Mouse (Mus musculus): ENCODE results near the gene Tmem259. TPM values are rescaled to one million over a fixed set of nuclear protein-coding genes. Genes with fewer than 3 reads are reported as not detected.

Tmem259 gene
- polyA plus RNA-seq, 1 experiment from 2014 or later: 24.7 TPM

DNA sequence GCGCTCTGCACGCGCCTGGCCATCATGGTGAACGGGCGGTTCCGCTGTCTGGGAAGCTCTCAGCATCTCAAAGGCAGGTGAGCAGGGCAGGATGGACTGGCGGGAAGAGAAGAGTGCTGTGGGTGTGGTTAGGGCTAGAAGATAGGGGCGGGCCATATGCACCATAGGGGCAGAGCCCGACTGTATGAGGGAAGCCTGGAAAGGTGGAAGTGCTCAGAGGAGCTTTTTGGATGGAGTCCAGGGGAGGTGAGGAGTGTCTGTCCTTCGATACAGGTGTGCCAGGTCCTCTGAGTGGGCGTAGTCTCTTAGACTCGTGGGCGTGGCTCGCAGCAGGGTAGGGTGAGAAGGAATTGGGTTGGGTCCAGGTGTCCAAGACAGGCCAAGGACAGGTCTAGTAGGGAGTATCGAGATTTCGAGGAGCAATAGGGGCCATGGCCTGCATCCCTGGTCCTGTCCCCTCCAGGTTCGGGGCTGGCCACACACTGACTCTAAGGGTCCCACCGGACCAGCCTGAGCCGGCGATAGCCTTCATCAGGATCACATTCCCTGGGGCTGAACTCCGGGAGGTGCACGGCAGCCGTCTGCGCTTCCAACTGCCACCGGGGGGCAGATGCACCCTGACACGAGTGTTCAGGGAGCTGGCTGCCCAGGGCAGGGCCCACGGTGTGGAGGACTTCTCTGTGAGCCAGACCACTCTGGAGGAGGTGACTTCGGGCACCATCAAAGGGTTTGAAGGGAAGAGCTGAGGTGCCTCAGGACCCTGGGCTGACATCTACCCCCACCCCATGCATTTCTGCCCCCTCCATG, 30.6 kb upstream of the Tmem259 start:
- 25% methylated on average over 28 of the region's 28 CpGs for WGBS
- H3K27me3 ChIP-seq (replicated peaks): peaks cover 68% of the 10 kb centered on the region
- peaks cover 28% of the 10 kb centered on the region for H3K36me3 ChIP-seq

DNA sequence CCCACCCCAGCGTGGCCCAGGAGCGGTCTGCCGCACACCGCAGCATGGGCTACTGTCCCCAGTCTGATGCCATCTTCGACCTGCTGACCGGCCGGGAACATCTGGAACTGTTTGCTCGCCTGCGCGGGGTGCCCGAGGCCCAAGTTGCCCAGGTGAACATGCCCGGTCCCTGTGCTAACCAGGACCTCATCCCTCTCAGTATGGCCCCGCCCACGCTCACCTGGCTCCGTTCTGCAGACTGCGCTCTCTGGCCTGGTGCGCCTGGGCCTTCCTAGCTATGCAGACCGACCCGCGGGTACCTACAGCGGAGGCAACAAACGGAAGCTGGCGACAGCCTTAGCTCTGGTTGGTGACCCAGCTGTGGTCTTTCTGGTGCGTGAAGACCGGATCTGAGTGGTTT, 29.5 kb upstream of the Tmem259 start:
- no peak overlapping the region for H3K9ac ChIP-seq (replicated peaks)
- ATAC-seq (ENCODE audit: low FRiP score): no peak
- peaks cover 39% of the 10 kb centered on the region for H3K36me3 ChIP-seq
- WGBS: 36% methylated on average over 25 of the region's 25 CpGs
- H3K4me1 ChIP-seq: no peaks in the 10 kb centered on the region
- peaks cover 57% of the 10 kb centered on the region for H3K27me3 ChIP-seq (replicated peaks)
- H3K4me2 ChIP-seq: no peak overlapping the region
- H3K27ac ChIP-seq (replicated peaks): no peak overlapping the region
- H3K4me3 ChIP-seq (replicated peaks): no peak overlapping the region
- peaks cover 16% of the 10 kb centered on the region for H3K9me3 ChIP-seq (replicated peaks)

More for the DNA sequence above, 30.6 kb upstream of the Tmem259 start:
- no peak overlapping the region for H3K4me2 ChIP-seq
- H3K4me1 ChIP-seq: no peaks in the 10 kb centered on the region
- H3K9me3 ChIP-seq (replicated peaks): peaks cover 16% of the 10 kb centered on the region
- no peak for ATAC-seq (ENCODE audit: low FRiP score)
- no peak overlapping the region for H3K9ac ChIP-seq (replicated peaks)
- H3K27ac ChIP-seq (replicated peaks): no peak overlapping the region
- H3K4me3 ChIP-seq (replicated peaks): no peak overlapping the region

DNA sequence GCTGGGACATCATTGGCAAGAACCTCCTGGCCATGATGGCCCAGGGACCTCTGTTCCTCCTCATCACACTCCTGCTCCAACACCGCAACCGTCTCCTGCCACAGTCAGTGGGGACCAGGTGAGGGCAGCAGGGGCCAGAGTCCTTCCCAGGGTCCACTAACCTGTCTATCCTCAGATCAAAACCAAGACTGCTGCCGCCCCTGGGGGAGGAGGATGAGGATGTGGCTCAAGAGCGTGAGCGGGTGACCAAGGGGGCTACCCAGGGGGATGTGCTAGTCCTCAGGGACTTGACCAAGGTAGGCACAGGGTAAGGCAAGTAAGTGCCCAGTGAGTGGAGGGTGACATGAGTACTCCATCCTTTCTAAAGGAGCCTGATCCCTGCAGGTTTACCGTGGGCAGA, 27.6 kb upstream of the Tmem259 start:
- H3K36me3 ChIP-seq: peaks cover 43% of the 10 kb centered on the region
- no peaks in the 10 kb centered on the region for H3K4me1 ChIP-seq
- no peak overlapping the region for H3K4me2 ChIP-seq

DNA sequence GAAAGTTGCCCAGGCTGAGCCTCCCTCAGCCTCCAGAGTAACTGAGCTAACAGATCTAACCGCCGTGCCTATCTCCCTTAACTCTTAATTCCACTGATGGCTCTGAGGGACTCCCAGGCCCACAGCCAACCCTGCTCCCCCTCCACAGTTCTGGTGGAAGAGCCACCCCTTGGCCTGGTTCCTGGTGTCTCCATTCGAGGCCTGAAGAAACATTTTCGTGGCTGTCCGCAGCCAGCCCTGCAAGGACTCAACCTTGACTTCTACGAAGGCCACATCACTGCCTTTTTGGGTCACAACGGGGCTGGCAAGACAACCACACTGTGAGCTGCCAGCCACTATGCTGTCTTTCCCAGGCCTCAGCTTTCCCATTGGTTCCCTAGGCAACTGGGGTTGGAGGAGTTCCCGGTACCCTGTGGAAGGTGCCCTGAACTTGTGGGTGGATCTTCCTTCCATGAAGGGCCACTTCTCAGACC, 20.1 kb upstream of the Tmem259 start:
- no peak overlapping the region for H3K9ac ChIP-seq (replicated peaks)
- WGBS: 85% methylated on average over 8 of the region's 8 CpGs
- no peak overlapping the region for H3K27ac ChIP-seq (replicated peaks)
- no peak for ATAC-seq (ENCODE audit: low FRiP score)
- no peak overlapping the region for H3K4me3 ChIP-seq (replicated peaks)
- peaks cover 11% of the 10 kb centered on the region for H3K36me3 ChIP-seq
- no peaks in the 10 kb centered on the region for H3K9me3 ChIP-seq (replicated peaks)
- H3K4me1 ChIP-seq: peaks cover 7% of the 10 kb centered on the region
- H3K27me3 ChIP-seq (replicated peaks): peaks cover 22% of the 10 kb centered on the region; the same call in 1 of the 2 replicates
- H3K4me2 ChIP-seq: no peak overlapping the region

More for the DNA sequence above, 27.6 kb upstream of the Tmem259 start:
- Histone ChIP-seq H3K4me3 (replicated peaks) (no peak overlapping the region), H3K9ac (replicated peaks) (no peak overlapping the region), H3K27me3 (replicated peaks) (peaks cover 50% of the 10 kb centered on the region), H3K27ac (replicated peaks) (no peak overlapping the region), H3K9me3 (replicated peaks) (peaks cover 16% of the 10 kb centered on the region)
- ATAC-seq (ENCODE audit: low FRiP score): no peak
- WGBS: 90% methylated on average over 6 of the region's 6 CpGs

DNA sequence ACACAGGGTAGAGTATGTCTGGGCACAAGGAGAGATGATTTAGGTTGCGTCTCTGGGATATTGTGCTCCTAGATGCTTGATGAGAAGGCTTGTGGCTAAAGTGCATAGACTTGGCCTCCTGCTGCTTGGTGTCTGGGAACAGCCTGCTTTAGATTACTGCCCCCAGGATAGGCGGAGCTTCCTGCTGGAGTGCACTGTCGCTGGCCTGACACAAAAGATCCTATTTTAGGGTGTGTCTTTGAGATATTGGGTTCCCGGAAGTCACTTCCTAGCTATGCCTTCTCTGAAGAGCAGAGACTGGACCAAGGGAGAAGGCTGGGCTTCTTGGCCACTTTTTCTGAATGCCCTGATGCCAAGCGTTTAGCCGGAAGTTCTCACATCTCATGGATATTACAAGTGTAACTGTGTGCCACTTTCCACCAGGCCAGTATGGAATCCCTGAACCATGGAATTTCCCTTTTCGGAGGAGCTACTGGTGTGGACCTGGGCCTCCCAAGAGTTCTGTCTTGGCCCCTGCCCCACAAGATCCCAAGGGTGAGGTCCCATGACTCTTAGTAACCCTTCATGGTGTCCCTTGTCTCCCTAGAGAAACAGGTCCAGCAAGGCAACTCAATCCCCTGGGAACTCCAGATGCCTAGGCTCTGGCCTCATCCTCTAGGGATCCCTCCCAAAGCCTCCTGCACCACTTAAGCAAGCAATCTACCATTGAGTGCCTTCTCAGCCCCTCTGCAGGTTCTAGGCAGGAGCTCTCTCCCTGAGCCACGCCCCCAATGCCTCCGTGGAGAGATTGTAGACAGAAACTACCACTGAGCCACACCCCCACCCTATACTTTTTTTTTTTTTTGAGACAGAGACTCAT, 19.5 kb upstream of the Tmem259 start:
- H3K27ac ChIP-seq (replicated peaks): no peak overlapping the region
- H3K4me1 ChIP-seq: peaks cover 7% of the 10 kb centered on the region
- H3K4me3 ChIP-seq (replicated peaks): no peak overlapping the region
- no peak overlapping the region for H3K9ac ChIP-seq (replicated peaks)
- H3K36me3 ChIP-seq: peaks cover 4% of the 10 kb centered on the region
- no peaks in the 10 kb centered on the region for H3K9me3 ChIP-seq (replicated peaks)
- no peak for ATAC-seq (ENCODE audit: low FRiP score)
- 53% methylated on average over 9 of the region's 9 CpGs for WGBS
- peaks cover 22% of the 10 kb centered on the region; the same call in 1 of the 2 replicates for H3K27me3 ChIP-seq (replicated peaks)
- H3K4me2 ChIP-seq: no peak overlapping the region

DNA sequence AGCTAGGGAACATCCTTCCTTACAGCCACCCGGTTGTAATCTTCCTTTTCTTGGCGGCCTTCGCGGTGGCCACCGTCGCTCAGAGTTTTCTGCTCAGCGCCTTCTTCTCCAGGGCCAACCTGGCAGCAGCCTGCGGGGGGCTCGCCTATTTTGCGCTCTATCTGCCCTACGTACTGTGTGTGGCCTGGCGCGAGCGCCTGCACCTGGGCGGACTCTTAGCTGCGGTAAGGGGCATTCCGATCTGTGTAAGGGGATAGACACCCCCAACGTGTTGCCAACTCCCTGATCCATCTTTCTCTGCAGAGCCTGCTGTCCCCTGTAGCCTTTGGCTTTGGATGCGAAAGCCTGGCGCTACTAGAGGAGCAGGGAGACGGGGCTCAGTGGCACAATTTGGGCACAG, 18.7 kb upstream of the Tmem259 start:
- H3K27me3 ChIP-seq (replicated peaks): peaks cover 22% of the 10 kb centered on the region; the same call in 1 of the 2 replicates
- H3K9me3 ChIP-seq (replicated peaks): no peaks in the 10 kb centered on the region
- no peak overlapping the region for H3K9ac ChIP-seq (replicated peaks)
- H3K27ac ChIP-seq (replicated peaks): no peak overlapping the region
- peaks cover 14% of the 10 kb centered on the region for H3K4me1 ChIP-seq
- no peak overlapping the region for H3K4me2 ChIP-seq
- H3K4me3 ChIP-seq (replicated peaks): no peak overlapping the region
- WGBS: 35% methylated on average over 21 of the region's 21 CpGs
- no peak for ATAC-seq (ENCODE audit: low FRiP score)
- no peaks in the 10 kb centered on the region for H3K36me3 ChIP-seq

DNA sequence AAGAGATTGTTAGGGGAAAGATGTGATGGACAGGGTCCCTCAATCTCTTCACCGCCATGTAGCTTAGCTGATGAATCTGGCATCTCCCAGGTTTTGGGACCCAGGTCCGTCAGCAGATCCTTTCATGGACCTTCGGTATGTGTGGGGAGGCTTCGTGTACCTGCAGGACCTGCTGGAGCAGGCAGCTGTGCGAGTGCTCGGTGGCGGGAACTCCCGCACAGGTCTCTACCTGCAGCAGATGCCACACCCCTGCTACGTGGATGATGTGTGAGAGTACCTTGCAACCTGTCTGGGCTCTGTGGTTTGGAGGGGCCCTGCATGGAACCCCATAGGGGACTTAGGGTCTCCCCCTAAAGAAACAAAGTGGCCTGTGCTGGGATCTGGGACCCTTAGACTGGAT, 17.8 kb upstream of the Tmem259 start:
- Histone ChIP-seq H3K27ac (replicated peaks) (no peak overlapping the region), H3K4me1 (peaks cover 23% of the 10 kb centered on the region), H3K4me2 (no peak overlapping the region), H3K27me3 (replicated peaks) (peaks cover 22% of the 10 kb centered on the region; the same call in 1 of the 2 replicates), H3K9me3 (replicated peaks) (no peaks in the 10 kb centered on the region), H3K4me3 (replicated peaks) (no peak overlapping the region), H3K36me3 (no peaks in the 10 kb centered on the region), H3K9ac (replicated peaks) (no peak overlapping the region)
- WGBS: 78% methylated on average over 9 of the region's 9 CpGs
- no peak for ATAC-seq (ENCODE audit: low FRiP score)

DNA sequence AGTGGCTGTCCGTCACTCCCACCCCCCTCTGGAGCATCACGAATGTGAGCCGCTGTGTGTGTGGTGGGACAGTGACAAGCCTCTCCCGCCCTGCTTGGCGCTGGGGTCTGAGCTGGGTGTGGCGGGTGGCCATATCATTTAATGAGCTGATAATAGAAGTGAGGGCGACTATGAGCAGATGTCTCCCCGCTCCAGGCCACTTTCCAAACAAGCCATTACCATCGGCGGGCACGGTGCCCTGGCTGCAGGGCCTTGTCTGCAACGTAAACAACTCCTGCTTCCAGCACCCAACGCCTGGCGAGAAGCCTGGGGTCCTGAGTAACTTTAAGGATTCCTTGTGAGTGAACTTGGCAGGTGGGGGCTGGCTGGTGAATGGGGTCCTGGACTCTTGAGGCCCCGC, 13.7 kb upstream of the Tmem259 start:
- no peaks in the 10 kb centered on the region for H3K36me3 ChIP-seq
- H3K4me1 ChIP-seq: peaks cover 23% of the 10 kb centered on the region
- H3K27me3 ChIP-seq (replicated peaks): peaks cover 15% of the 10 kb centered on the region; the same call in 1 of the 2 replicates
- ATAC-seq (ENCODE audit: low FRiP score): peak; percentile 23
- no peaks in the 10 kb centered on the region for H3K9me3 ChIP-seq (replicated peaks)
- 6% methylated on average over 15 of the region's 15 CpGs for WGBS
- H3K4me2 ChIP-seq: peak overlapping the region; percentile 83
- peak overlapping the region; percentile 56 for H3K9ac ChIP-seq (replicated peaks)
- peak overlapping the region; percentile 76 for H3K27ac ChIP-seq (replicated peaks)
- H3K4me3 ChIP-seq (replicated peaks): peak overlapping the region; percentile 53

DNA sequence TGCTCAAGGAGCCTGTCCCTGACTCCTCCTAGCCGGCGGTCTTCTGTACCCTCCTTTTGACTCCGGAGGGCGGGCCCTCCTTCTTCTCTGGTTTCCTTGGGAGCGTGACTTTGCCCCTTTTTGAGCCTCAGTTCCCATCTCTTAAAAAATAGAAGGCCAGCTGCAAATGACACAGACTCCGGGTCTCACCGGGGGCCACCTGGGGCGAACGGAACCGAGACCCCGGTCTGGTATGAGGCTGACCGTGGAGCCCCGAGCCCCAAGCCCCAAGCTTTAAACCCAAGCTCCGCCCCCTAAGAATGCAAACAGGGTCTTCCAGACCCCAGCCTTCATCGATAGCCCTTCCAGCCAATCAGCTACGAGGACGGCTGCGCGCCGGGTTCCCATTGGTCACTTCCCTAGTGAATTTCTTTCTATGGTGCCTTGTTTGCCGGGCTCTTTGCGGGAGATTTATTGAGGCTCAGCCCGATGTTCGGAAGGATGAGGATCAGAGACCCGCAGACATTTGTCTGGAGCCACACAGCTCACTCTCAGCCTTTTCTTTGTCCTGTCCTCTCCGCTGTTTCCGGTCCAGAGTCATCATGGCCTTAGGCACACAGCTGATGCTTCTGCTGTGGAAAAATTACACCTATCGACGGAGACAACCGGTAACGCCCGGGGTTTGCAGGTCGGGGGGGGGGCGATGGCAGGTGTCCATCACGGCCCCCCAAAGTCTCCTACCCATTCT, 13.1 kb upstream of the Tmem259 start:
- Histone ChIP-seq H3K36me3 (no peaks in the 10 kb centered on the region), H3K4me3 (replicated peaks) (peak overlapping the region; percentile 53), H3K4me1 (peaks cover 23% of the 10 kb centered on the region), H3K9me3 (replicated peaks) (no peaks in the 10 kb centered on the region), H3K27ac (replicated peaks) (peak overlapping the region; percentile 76), H3K9ac (replicated peaks) (peak overlapping the region; percentile 56), H3K4me2 (peak overlapping the region; percentile 83), H3K27me3 (replicated peaks) (0 out of 2 replicates have a peak, but pooled peaks cover 11% of the 10 kb centered on the region)
- under 1% methylated on average over 35 of the region's 35 CpGs for WGBS
- peak; percentile 79 for ATAC-seq (ENCODE audit: low FRiP score)

DNA sequence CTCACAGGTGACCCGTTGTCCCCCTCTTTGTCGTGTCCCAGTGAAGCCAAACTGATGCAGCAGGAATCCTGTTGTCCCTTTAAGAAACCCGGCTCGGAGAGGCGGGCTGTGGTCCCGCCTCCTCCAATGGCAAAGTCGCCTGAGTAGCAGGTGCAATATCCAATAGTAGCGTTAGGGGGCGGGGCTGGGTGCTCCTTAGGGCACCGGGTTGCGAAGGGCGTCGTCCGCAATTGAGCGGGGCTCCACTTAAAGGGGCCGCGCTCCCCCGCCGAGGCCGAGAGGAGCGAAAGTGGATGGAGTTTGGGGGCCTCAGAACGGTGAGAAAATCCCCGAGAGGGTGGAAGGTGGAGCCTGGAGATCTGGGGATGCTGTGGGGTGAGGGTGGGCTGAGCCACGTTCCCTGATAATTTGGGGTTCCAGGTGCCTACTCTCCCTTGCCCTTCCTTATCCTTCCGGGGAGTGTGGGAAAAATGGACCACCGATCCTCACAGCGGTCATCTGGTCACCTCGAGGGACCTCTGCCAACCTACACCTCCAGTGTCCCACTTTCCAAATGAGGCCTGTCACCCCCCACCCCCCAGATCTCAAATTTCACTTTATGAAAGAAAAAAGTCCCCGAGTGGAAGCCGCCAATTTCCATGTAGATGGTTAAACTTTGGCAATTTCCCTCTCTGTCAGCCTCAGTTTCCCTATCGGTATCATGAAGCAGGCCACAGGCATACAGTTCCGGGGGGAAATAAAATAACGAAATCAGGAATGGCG, 12.3 kb upstream of the Tmem259 start, which contains the start of gene Abca7:
Gene Abca7, plus strand, starts transcription at position 223 of the 762 bp plus-strand sequence.
- H3K4me3 ChIP-seq (replicated peaks): peak within 1 kb of the TSS; percentile 53
- peak within 1 kb of the TSS; percentile 76 for H3K27ac ChIP-seq (replicated peaks)
- peak within 1 kb of the TSS; percentile 83 for H3K4me2 ChIP-seq
- H3K4me1 ChIP-seq: peaks cover 23% of the 10 kb centered on the region
- H3K9ac ChIP-seq (replicated peaks): peak within 1 kb of the TSS; percentile 56
- H3K36me3 ChIP-seq: 0 out of 2 replicates have a peak, but pooled peaks cover 2% of the 10 kb centered on the region
- peak; percentile 90 for ATAC-seq (ENCODE audit: low FRiP score)
- H3K9me3 ChIP-seq (replicated peaks): no peaks in the 10 kb centered on the region
- WGBS: under 1% methylated on average over 34 of the region's 34 CpGs
- 0 out of 2 replicates have a peak, but pooled peaks cover 7% of the 10 kb centered on the region for H3K27me3 ChIP-seq (replicated peaks)

Measured in neural tube, embryonic 15.5 days (tissue).